Mouse (Mus musculus) bone marrow, adult 2 months (tissue): ENCODE data around the gene Gprc5c. TPM values are rescaled to one million over a fixed set of nuclear protein-coding genes. Genes with fewer than 3 reads are reported as not detected.

ENCODE experiments used
- H3K27ac ChIP-seq: fragments of 200-500 bp; 2 replicates; pipeline ENCODE4 v1.5.1; 2012; ENCODE audit warnings: low read depth, mild to moderate bottlenecking, control low read depth, inconsistent platforms, low read length; ENCODE audit not compliant: control insufficient read depth, poor library complexity, insufficient read depth
- H3K4me1 ChIP-seq: fragments of 200-500 bp; 2 replicates; pipeline ENCODE4 v1.6.1; 2011; ENCODE audit warnings: low read length; ENCODE audit not compliant: control insufficient read depth, insufficient read depth
- H3K4me3 ChIP-seq: fragments of 200-500 bp; replicated peaks from 2 replicates; pipeline ENCODE3; 2011; ENCODE audit warnings: mild to moderate bottlenecking, low read depth, low read length, control low read depth; ENCODE audit not compliant: control insufficient read depth
- CTCF ChIP-seq: fragments of 200-500 bp; IDR thresholded peaks from 2 replicates; pipeline ENCODE4 v1.5.1; 2011; ENCODE audit warnings: low read length, control low read depth; ENCODE audit not compliant: control insufficient read depth, insufficient read depth
- POLR2A ChIP-seq: fragments of 200-500 bp; IDR thresholded peaks from 2 replicates; pipeline ENCODE4 v1.6.1; 2011; ENCODE audit warnings: low read depth, mild to moderate bottlenecking, control low read depth, low read length, borderline replicate concordance; ENCODE audit not compliant: control insufficient read depth
- WGBS: fragments of 180-500 bp; shearing (Covaris S2); methylation state at CpG from one replicate; pipeline ENCODE4 v1.1.7; 2018; 5-methylcytosine and 5-hydroxymethylcytosine counted together
- polyA plus RNA-seq: library from polyadenylated mRNA; stranded (reverse); fragments of >200 nt; gene quantifications from 2 replicates; pipeline ENCODE4 v1.2.4, GENCODE M21; 2011; ENCODE audit warnings: low replicate concordance; ENCODE audit not compliant: missing spikeins, insufficient read depth, insufficient read length

The Gprc5c gene
- polyA plus RNA-seq, 1 experiment, result 1.4 TPM

- Histone ChIP-seq H3K4me3 (no peak overlapping the region), H3K4me1 (no peaks in the 10 kb centered on the region; the same call in 1 of the 2 replicates), H3K27ac (no peak overlapping the region)
- WGBS, result 76% methylated on average over 6 of the region's 6 CpGs
- no peak for TF ChIP-seq CTCF
- no peak for TF ChIP-seq POLR2A
These were observed 3.6 kb downstream of the Gprc5c start for GRCm38 (mm10) chr11:114854581-114854980.

GRCm38 (mm10) chr11:114856125-114856524 is 5.2 kb downstream of the Gprc5c start:
- H3K27ac ChIP-seq, result no peak overlapping the region
- WGBS, result 85% methylated on average over 5 of the region's 5 CpGs
- H3K4me1 ChIP-seq, result no peaks in the 10 kb centered on the region; the same call in 1 of the 2 replicates
- no peak overlapping the region for H3K4me3 ChIP-seq
- TF ChIP-seq CTCF, result no peak
- TF ChIP-seq POLR2A, result no peak

- TF ChIP-seq CTCF, result peak; percentile 85
- TF ChIP-seq POLR2A, result no peak
- Histone ChIP-seq H3K4me3 (no peak overlapping the region), H3K4me1 (no peaks in the 10 kb centered on the region; the same call in 1 of the 2 replicates), H3K27ac (no peak overlapping the region)
- 92% methylated on average over 2 of the region's 2 CpGs for WGBS
These were observed 7.7 kb downstream of the Gprc5c start for GRCm38 (mm10) chr11:114858641-114859040.

GRCm38 (mm10) chr11:114861057-114861456 is 10.1 kb downstream of the Gprc5c start:
- TF ChIP-seq CTCF, result no peak
- TF ChIP-seq POLR2A, result no peak
- Histone ChIP-seq H3K4me3 (no peak overlapping the region), H3K27ac (no peak overlapping the region), H3K4me1 (no peaks in the 10 kb centered on the region; the same call in 1 of the 2 replicates)
- WGBS, result 22% methylated on average over 2 of the region's 2 CpGs

GRCm38 (mm10) chr11:114862687-114863086 is 11.7 kb downstream of the Gprc5c start:
- Histone ChIP-seq H3K4me1 (no peaks in the 10 kb centered on the region; the same call in 1 of the 2 replicates), H3K4me3 (no peak overlapping the region), H3K27ac (no peak overlapping the region)
- TF ChIP-seq CTCF, result no peak
- TF ChIP-seq POLR2A, result no peak
- 68% methylated on average over 3 of the region's 3 CpGs for WGBS

- TF ChIP-seq POLR2A, result no peak
- TF ChIP-seq CTCF, result no peak
- 85% methylated on average over 21 of the region's 21 CpGs for WGBS
These were observed 13.0 kb downstream of the Gprc5c start for GRCm38 (mm10) chr11:114863918-114864420.

GRCm38 (mm10) chr11:114865999-114866398 is 15.0 kb downstream of the Gprc5c start:
- Histone ChIP-seq H3K4me1 (no peaks in the 10 kb centered on the region), H3K27ac (no peak overlapping the region), H3K4me3 (no peak overlapping the region)
- no peak for TF ChIP-seq CTCF
- no peak for TF ChIP-seq POLR2A
- WGBS, result 51% methylated on average over 5 of the region's 5 CpGs

More at GRCm38 (mm10) chr11:114863918-114864420, 13.0 kb downstream of the Gprc5c start:
- Histone ChIP-seq H3K4me1 (no peaks in the 10 kb centered on the region; the same call in 1 of the 2 replicates), H3K4me3 (no peak overlapping the region), H3K27ac (no peak overlapping the region)

- no peak for TF ChIP-seq CTCF
- no peak for TF ChIP-seq POLR2A
- Histone ChIP-seq H3K4me3 (no peak overlapping the region), H3K27ac (no peak overlapping the region), H3K4me1 (no peaks in the 10 kb centered on the region)
- WGBS, result 68% methylated on average over 10 of the region's 10 CpGs
These were observed 15.8 kb downstream of the Gprc5c start for GRCm38 (mm10) chr11:114866486-114867360.
